Mouse (Mus musculus) midbrain, embryonic 12.5 days (tissue): ENCODE measurements around the gene Eif3d. TPM values are rescaled to one million over a fixed set of nuclear protein-coding genes. Genes with fewer than 3 reads are reported as not detected.

Experiments used
- ATAC-seq: fragments of 200-750 bp; cut with Nextera tagmentation; 2 replicates; pipeline ENCODE4 v1.8.0; 2017; ENCODE audit warnings: low read depth, moderate TSS enrichment, moderate library complexity; ENCODE audit not compliant: low FRiP score
- H3K27ac ChIP-seq: fragments of 300-500 bp; sonication (generic); replicated peaks from 2 replicates; pipeline ENCODE4 v1.5.1; 2016; ENCODE audit warnings: mild to moderate bottlenecking
- H3K27me3 ChIP-seq: fragments of 300-500 bp; sonication (generic); 2 replicates; pipeline ENCODE4 v1.6.1; 2016; ENCODE audit warnings: mild to moderate bottlenecking
- H3K36me3 ChIP-seq: fragments of 300-500 bp; sonication (generic); 2 replicates; pipeline ENCODE4 v1.6.1; 2016
- H3K4me1 ChIP-seq: fragments of 300-500 bp; sonication (generic); 2 replicates; pipeline ENCODE4 v1.6.1; 2016
- H3K4me2 ChIP-seq: fragments of 300-500 bp; sonication (generic); replicated peaks from 2 replicates; pipeline ENCODE4 v1.6.1; 2016; ENCODE audit warnings: mild to moderate bottlenecking, moderate library complexity
- H3K4me3 ChIP-seq: fragments of 300-500 bp; sonication (generic); 2 replicates; pipeline ENCODE4 v1.5.1; 2016; ENCODE audit warnings: mild to moderate bottlenecking
- H3K9ac ChIP-seq: fragments of 300-500 bp; sonication (generic); replicated peaks from 2 replicates; pipeline ENCODE4 v1.6.1; 2016; ENCODE audit warnings: mild to moderate bottlenecking, moderate library complexity
- H3K9me3 ChIP-seq: fragments of 300-500 bp; sonication (generic); 2 replicates; pipeline ENCODE4 v1.6.1; 2016; ENCODE audit warnings: mild to moderate bottlenecking
- WGBS: fragments of 180-500 bp; shearing (Covaris S2); methylation state at CpG from one replicate; pipeline ENCODE4 v1.1.7; 2016; 5-methylcytosine and 5-hydroxymethylcytosine counted together
- polyA plus RNA-seq: library from polyadenylated mRNA; unstranded; fragments of >200 nt; fragmentation: Nextera tagmentation; extraction: Ambion mirVana; gene quantifications from 2 replicates; pipeline ENCODE4 v1.2.1, GENCODE M21; 2016

Eif3d gene
- polyA plus RNA-seq, 1 experiment from 2014 or later = 233 TPM

DNA sequence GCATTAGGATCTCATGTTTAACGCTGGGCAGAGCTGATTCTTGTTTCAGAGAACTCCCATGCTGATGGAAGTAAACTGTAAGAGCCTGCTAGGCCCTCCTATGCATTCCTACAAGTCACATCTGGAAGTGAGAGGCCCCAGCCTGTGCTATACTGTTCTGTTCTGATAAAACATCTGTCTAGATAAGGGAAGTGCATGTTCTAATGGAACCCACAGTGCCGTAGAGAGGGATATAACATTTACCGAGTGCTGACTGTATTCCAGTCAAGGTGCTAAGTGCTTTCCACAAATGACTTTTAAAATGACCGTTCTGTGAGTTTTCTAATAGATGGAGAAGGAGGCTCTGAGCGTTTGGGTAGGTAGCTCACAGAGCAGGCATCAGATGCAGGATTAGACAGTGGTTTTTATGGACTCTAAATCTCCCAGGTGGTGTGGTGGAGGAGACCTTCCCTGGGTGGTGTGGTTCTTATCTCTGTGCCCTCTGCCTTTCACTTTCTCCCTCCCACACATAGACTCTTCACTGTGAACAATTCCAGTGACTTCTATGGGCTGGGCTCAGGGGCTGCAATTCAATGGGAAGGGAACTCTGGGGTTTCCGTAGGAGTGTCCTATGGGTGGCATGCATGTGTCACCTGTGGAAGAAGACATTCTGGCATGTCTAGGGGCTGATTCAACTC lies 3.7 kb upstream of the Eif3d start:
- no peak overlapping the region for H3K4me3 ChIP-seq
- 74% methylated on average over 6 of the region's 6 CpGs for WGBS
- no peak overlapping the region for H3K27ac ChIP-seq
- no peak overlapping the region for H3K4me2 ChIP-seq
- H3K4me1 ChIP-seq = peaks cover 12% of the 10 kb centered on the region
- no peaks in the 10 kb centered on the region; the same call in 1 of the 2 replicates for H3K27me3 ChIP-seq
- H3K9ac ChIP-seq = no peak overlapping the region
- H3K36me3 ChIP-seq = no peaks in the 10 kb centered on the region
- no peaks in the 10 kb centered on the region for H3K9me3 ChIP-seq
- no peak for ATAC-seq

DNA sequence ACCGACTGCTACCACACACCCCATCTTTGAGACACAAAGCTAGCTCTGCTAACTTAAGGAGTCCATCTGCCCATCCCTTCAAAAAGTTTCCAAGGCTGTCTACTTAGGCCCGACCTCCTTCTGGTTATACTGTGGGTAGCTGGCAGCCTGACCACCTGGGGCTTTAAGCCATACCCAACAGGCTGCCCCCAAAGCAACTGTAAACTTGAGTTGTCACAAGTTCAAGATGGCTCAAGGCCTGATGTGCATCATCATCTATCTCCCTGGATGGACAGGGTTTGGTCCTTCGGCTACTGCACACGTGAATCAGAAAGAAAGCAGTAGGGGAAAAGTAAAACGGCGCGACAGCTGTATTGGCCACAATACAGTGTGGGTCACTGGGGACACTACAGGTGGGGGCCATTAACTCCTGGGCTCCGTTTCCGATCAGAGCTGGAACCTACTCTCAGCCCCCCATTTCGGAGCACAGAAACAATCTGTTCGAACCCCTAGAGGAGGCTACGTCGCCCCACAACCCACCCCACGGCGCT lies 608 bp downstream of the Eif3d start:
- H3K4me3 ChIP-seq = peak overlapping the region; percentile 97
- 0 out of 2 replicates have a peak, but pooled peaks have one; percentile 7 for ATAC-seq
- H3K36me3 ChIP-seq = peaks cover 36% of the 10 kb centered on the region
- peak overlapping the region; percentile 96 for H3K9ac ChIP-seq
- no peaks in the 10 kb centered on the region for H3K9me3 ChIP-seq
- H3K27ac ChIP-seq = peak overlapping the region; percentile 99
- H3K27me3 ChIP-seq = no peaks in the 10 kb centered on the region
- 3% methylated on average over 15 of the region's 15 CpGs for WGBS
- H3K4me2 ChIP-seq = peak overlapping the region; percentile 97
- peaks cover 18% of the 10 kb centered on the region for H3K4me1 ChIP-seq

DNA sequence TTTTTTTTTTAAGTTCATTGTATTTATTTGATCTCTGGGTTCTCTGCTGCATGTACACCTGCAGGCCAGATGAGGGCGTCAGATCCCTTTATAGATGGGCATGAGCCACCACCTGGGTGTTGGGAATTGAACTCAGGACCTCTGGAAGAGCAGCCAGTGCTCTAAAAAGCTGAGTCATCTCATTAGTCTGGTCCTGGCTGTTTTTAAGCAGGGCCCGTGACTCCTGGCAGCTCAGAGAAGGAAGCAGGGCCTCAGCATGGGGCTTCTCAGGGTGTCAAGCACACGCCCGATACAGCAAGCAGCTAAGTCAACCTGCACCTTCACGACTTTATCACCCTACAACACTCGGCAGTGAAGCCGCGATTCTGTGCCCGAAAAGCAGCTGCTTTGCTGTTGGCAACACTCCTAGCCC lies 5.5 kb downstream of the Eif3d start:
- no peak overlapping the region for H3K27ac ChIP-seq
- no peaks in the 10 kb centered on the region for H3K27me3 ChIP-seq
- 87% methylated on average over 9 of the region's 9 CpGs for WGBS
- H3K4me2 ChIP-seq = no peak overlapping the region
- H3K9me3 ChIP-seq = no peaks in the 10 kb centered on the region
- no peak overlapping the region for H3K4me3 ChIP-seq
- peaks cover 13% of the 10 kb centered on the region for H3K4me1 ChIP-seq
- ATAC-seq = no peak
- H3K36me3 ChIP-seq = peaks cover 85% of the 10 kb centered on the region
- no peak overlapping the region for H3K9ac ChIP-seq

DNA sequence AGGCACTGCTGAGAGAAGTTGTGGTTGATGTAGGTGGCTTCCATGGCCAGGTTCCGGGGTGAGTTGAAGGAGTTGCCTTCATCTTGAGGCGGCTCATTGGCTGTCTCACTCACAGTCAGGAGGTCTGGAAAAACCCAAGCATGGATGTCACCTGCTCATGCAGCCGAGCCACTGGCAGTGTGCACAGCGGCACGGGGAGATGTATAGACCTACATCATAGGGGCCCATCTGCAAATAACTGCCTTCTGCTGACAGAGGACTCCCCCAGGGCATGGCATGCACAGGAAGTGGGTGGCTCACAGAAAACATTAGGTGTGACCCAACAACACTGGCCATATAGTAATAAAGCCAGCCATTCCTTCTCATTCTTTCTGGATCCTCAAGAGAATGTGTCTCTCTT lies 8.2 kb downstream of the Eif3d start:
- Histone ChIP-seq H3K4me1 (no peaks in the 10 kb centered on the region), H3K4me2 (no peak overlapping the region), H3K9me3 (no peaks in the 10 kb centered on the region), H3K4me3 (no peak overlapping the region), H3K27me3 (peaks cover 6% of the 10 kb centered on the region; the same call in 1 of the 2 replicates), H3K27ac (no peak overlapping the region), H3K9ac (no peak overlapping the region), H3K36me3 (peaks cover 94% of the 10 kb centered on the region)
- 97% methylated on average over 5 of the region's 5 CpGs for WGBS
- no peak for ATAC-seq

DNA sequence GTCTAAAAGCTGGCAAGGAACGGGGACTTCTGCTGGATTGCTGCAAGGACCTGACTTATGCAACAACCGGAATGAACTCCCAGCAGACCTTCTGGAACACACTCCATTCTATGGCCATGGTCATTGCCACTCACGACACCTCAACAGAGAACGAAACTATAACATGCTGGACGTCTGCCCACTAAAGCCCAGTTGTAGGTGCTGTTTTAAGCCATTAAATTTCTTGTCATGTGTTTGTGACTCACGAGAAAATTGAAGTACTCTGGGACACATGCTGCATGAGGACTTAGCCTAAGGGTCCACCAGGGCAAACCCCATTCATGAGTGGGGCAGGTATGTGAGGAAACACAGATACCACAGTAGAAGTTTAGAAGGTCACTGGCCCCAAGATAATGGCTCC lies 9.9 kb downstream of the Eif3d start:
- Histone ChIP-seq H3K4me3 (no peak overlapping the region), H3K27me3 (peaks cover 13% of the 10 kb centered on the region), H3K4me1 (peaks cover 10% of the 10 kb centered on the region), H3K9ac (no peak overlapping the region), H3K9me3 (no peaks in the 10 kb centered on the region), H3K27ac (no peak overlapping the region), H3K4me2 (no peak overlapping the region), H3K36me3 (peaks cover 76% of the 10 kb centered on the region)
- no peak for ATAC-seq
- WGBS = 94% methylated on average over 6 of the region's 6 CpGs

DNA sequence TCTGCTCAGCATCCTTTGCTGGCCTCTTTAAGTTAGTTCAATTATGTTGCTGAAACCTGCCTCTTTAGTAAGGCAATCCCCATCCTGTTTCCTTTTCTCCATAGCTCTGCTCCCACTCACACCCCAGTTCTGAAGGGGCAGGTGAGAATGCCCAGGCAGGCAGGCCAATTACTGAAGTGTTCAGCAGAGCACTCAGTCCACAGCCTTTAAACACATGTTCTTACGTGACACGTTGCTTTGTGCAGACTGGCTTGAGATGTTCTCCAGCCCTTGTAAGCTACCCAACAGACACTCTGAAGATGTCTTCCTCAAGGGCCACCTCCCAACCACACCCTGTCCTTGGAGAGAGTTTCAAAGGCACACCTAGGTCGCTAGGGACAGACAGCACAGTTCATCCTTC lies 12.5 kb downstream of the Eif3d start:
- H3K9ac ChIP-seq = no peak overlapping the region
- ATAC-seq = no peak
- no peak overlapping the region for H3K4me2 ChIP-seq
- no peak overlapping the region for H3K4me3 ChIP-seq
- no peak overlapping the region for H3K27ac ChIP-seq
- H3K9me3 ChIP-seq = no peaks in the 10 kb centered on the region
- H3K36me3 ChIP-seq = peaks cover 50% of the 10 kb centered on the region
- WGBS = 63% methylated on average over 3 of the region's 3 CpGs
- H3K27me3 ChIP-seq = peaks cover 18% of the 10 kb centered on the region
- peaks cover 19% of the 10 kb centered on the region for H3K4me1 ChIP-seq

DNA sequence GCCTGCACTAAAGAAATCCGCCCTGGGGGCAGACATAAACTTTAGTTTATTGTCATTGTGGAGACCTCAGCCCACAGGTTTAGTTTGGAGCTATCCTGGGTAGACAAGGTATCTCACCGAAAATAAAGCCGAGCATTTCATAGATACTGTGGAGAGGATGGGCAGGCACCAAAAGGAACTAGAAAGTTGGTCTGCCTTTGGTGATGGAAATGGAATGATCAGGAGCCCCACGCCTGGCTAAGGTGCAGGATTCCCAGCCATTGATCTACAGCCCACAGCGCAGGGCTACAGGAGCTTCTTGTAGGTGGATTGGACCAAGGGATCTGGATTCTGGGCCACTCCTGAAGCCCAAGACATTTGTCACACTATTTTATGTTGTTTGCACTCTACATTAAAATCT lies 13.0 kb downstream of the Eif3d start:
- Histone ChIP-seq H3K27ac (no peak overlapping the region), H3K9ac (no peak overlapping the region), H3K4me2 (no peak overlapping the region), H3K9me3 (no peaks in the 10 kb centered on the region), H3K4me3 (no peak overlapping the region), H3K4me1 (peaks cover 19% of the 10 kb centered on the region), H3K36me3 (peaks cover 46% of the 10 kb centered on the region), H3K27me3 (peaks cover 18% of the 10 kb centered on the region)
- WGBS = 52% methylated on average over 5 of the region's 5 CpGs
- ATAC-seq = no peak

DNA sequence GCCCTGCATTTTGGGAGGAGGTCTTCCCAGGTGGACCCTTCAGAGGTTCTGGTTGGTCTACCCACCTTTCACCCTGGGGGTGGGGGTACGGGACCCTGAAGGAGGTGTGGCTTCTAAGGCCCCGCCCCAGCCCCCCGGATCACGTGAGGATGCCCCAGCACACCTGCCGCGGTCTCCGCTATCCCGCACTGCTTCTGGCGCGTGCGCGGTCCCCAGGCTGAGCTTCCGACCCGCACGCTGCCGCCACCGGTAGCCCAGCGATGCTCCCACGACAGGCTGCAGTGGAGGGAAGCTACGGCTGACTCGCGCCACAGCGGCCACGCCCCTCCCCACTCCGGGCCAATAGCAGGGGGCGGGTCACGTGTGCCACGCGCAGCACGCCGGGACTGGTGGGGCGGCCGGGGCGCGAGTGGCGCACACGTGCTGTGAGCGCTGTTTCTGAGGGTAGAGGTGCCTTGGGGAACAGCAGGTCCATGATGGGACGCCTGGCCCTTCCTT lies 14.2 kb downstream of the Eif3d start, which contains the start of gene Foxred2:
TSS of gene Foxred2 (minus strand) at position 319 of the 498 bp plus-strand sequence.
- no peaks in the 10 kb centered on the region for H3K9me3 ChIP-seq
- H3K36me3 ChIP-seq = peaks cover 39% of the 10 kb centered on the region

DNA sequence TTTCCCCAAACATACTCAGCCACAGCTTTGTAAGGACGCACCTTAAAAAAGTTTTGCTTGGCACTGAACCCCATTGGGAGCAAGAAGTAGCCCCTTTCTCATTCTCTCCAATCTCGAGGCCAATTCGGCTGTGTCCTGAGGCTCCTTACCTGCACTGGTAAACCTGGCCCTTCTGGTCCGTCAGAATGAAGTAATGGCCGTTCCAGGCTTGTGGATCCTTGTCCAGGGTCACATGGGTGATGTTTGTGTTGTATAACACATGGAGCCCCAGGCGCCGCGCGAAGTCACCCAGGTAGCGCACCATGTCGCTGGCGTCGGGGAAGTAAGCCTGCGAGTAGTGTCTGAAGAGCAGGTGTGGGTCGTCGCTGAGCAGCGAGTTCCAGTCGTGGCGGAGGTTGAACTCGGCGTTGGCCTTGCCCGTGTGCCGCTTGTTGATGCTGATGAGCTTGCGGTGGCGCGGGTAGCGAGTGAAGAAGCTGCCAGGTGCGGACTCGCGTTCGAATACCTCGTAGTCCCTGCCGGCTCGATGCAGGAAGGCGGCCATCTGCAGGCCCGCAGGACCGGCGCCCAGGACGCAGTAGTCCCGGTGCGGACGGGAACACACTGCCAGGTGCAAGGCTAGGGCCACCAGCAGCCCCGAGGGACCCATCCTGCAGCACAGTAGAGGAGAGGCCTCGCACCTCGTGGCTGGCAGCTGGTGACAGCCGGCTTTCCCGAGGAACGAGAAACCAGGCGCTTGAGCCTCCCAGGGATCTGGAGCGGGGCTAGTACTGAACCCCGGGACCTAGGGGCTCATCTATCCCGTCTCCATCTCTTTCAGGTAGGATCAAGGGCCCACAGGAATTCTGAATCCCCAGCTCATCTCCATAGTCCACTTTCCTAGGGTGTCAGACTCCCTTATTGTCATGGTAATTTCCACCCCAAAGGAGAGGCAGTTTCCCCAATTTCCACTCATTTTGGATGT lies 14.9 kb downstream of the Eif3d start:
- Histone ChIP-seq H3K9me3 (no peaks in the 10 kb centered on the region), H3K4me2 (peak overlapping the region; percentile 76), H3K9ac (peak overlapping the region; percentile 60), H3K27ac (no peak overlapping the region), H3K36me3 (peaks cover 33% of the 10 kb centered on the region), H3K4me1 (peaks cover 19% of the 10 kb centered on the region), H3K4me3 (peak overlapping the region; percentile 55), H3K27me3 (peaks cover 18% of the 10 kb centered on the region)
- WGBS = 11% methylated on average over 52 of the region's 52 CpGs
- ATAC-seq = peak; percentile 29

More for the DNA sequence above, 14.2 kb downstream of the Eif3d start, which contains the start of gene Foxred2:
- WGBS = under 1% methylated on average over 39 of the region's 39 CpGs
- peaks cover 18% of the 10 kb centered on the region for H3K27me3 ChIP-seq
- H3K4me2 ChIP-seq = peak within 1 kb of the TSS; percentile 76
- H3K4me1 ChIP-seq = peaks cover 19% of the 10 kb centered on the region
- peak within 1 kb of the TSS; percentile 55 for H3K4me3 ChIP-seq
- peak within 1 kb of the TSS; percentile 60 for H3K9ac ChIP-seq
- peak; percentile 91 for ATAC-seq
- H3K27ac ChIP-seq = peak within 1 kb of the TSS; percentile 46

DNA sequence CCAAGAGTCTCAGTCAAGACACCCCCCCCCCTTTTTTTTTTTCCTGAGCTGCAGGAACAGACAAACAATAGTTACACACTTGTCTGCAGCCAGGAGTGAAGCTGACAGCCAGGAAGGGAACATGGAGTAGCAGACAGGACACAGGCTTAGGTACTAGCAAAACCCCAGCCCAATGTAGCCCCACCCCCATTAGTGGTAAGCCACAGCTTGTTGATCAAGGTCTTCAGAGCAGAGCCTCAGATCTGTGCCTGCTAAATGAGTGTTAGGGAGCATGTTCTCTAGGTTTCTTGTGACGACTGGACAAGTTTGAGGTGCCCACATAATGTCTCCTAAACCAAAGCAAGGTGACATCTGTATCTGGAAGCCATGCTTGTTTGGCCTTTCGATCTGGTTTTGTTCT lies 16.3 kb downstream of the Eif3d start:
- H3K36me3 ChIP-seq = peaks cover 22% of the 10 kb centered on the region
- H3K4me3 ChIP-seq = no peak overlapping the region
- H3K27ac ChIP-seq = no peak overlapping the region
- WGBS = 92% methylated on average over 2 of the region's 2 CpGs
- H3K4me1 ChIP-seq = peaks cover 19% of the 10 kb centered on the region
- H3K4me2 ChIP-seq = no peak overlapping the region
- 0 out of 2 replicates have a peak overlapping the region, but pooled peaks have one; percentile 20 for H3K9ac ChIP-seq
- H3K9me3 ChIP-seq = no peaks in the 10 kb centered on the region
- H3K27me3 ChIP-seq = peaks cover 18% of the 10 kb centered on the region
- no peak for ATAC-seq

DNA sequence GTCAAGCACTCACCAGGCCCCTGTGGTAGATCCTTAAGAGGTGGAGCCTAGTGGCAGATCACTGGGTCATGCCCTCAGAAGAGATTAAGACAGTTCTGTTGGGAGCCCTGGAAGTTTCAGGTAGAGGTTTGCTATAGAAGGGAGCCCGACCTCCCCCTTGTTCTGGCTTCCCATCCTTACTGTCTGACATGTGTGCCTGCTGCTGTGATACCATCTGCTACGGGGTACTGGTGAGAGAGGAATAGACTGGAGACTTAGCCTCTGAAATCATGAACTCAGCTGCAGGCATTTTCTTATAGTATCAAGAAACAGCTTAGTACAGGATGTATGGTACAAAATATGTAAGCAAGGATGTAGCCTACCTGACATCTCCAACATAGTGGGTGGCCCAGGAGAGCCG lies 17.7 kb downstream of the Eif3d start:
- no peak overlapping the region for H3K4me2 ChIP-seq
- H3K27ac ChIP-seq = no peak overlapping the region
- H3K9me3 ChIP-seq = no peaks in the 10 kb centered on the region
- H3K27me3 ChIP-seq = peaks cover 16% of the 10 kb centered on the region
- H3K36me3 ChIP-seq = peaks cover 14% of the 10 kb centered on the region; the same call in 1 of the 2 replicates
- H3K4me1 ChIP-seq = peaks cover 19% of the 10 kb centered on the region
- H3K4me3 ChIP-seq = no peak overlapping the region
- H3K9ac ChIP-seq = no peak overlapping the region
- no peak for ATAC-seq
- 93% methylated on average over 3 of the region's 3 CpGs for whole genome bisulfite sequencing
